ENCODE assay signal across 10 mouse cellular contexts in the genomic region with DNA sequence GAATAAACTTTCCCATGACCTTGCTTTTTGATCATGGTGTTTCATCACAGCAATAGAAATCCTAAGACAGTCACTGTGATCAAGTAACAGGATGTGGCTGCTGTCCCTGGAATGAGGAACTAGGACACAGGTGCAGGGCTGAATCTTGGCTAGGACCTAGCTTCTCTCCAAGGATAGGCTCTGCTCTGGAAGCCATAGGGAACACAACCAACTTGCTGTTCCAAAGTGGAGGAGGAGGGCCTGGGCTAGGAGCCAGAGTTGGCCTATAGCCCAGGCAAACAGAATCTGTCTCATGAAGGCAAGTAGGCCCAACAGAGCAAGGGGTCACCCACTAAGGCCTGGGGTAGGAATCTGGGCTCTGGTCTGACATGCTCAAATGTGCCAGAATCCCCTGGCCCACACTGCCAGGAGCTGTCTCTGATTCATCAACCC. TPM values are rescaled to one million over a fixed set of nuclear protein-coding genes. Genes with fewer than 3 reads are reported as not detected.
DNase-seq lines count a peak whose midpoint lies in the region; ATAC-seq and TF ChIP-seq lines count a peak whose summit lies in the region.
"Had no signal": no experiment of that assay in that cellular context is flagged by ENCODE, and none has a peak within 500 bp of the region (broad histone marks: within the 10 kb centered on the region; RNA-seq: fewer than 3 reads in every experiment).

No protein-coding gene starts in this region.

- peak overlapping the region; percentile 47 for H3K27ac ChIP-seq in liver, adult 2 months (replicated peaks; ENCODE audit: insufficient read depth, low read depth, low read length)
- H3K27ac ChIP-seq: kidney, postnatal 0 days; neural tube, embryonic 12.5 days had no signal

- H3K36me3 ChIP-seq in liver, adult 2 months (ENCODE audit: control insufficient read depth, insufficient read depth, low read length): no peaks in the 10 kb centered on the region
- H3K36me3 ChIP-seq: neural tube, embryonic 12.5 days had no signal

- peak; percentile 41; the same call in 1 of the 2 replicates for ATAC-seq in megakaryocyte, adult 5-6 weeks (ENCODE audit: poor library complexity, severe bottlenecking)

- H3K4me1 ChIP-seq in liver, adult 2 months (ENCODE audit: control insufficient read depth, insufficient read depth, low read length): peaks cover 13% of the 10 kb centered on the region; the same call in 1 of the 2 replicates
- H3K4me1 ChIP-seq: neural tube, embryonic 12.5 days had no signal

- H3K79me2 ChIP-seq in liver, adult 2 months (ENCODE audit: control insufficient read depth, insufficient read depth, low read length): no peaks in the 10 kb centered on the region

- no peaks in the 10 kb centered on the region for H3K27me3 ChIP-seq in liver, adult 2 months (ENCODE audit: control insufficient read depth, insufficient read depth, low read length)

- H3K9ac ChIP-seq in liver, adult 2 months (ENCODE audit: low read depth, low read length): no peak overlapping the region
- H3K9ac ChIP-seq: neural tube, embryonic 12.5 days had no signal

- DNase-seq in liver, adult 2 months (ENCODE audit: extremely low read depth, low read depth, low spot score): peak; percentile 90
- no peak for DNase-seq in liver
- peak; percentile 40 for DNase-seq in adrenal gland, postnatal 25 days
- peak; percentile 67 to 75 for DNase-seq in cerebellum, postnatal 36 days
- peak; percentile 58 to 64 for DNase-seq in kidney, adult 8-10 months
- no peak for DNase-seq in T-cell, adult 2 months (ENCODE audit: low spot score)
- no peak for DNase-seq in right cerebral cortex, adult 2 months (ENCODE audit: low spot score in 2 of 2)

- no peak for TF ChIP-seq CTCF in liver, adult 2 months (IDR thresholded peaks at IDR 0.05; ENCODE audit: low read depth, low read length)

- no peak for TF ChIP-seq POLR2A in liver, adult 2 months (IDR thresholded peaks at IDR 0.05; ENCODE audit: extremely low read depth, insufficient read depth, low read length)

- H3K4me3 ChIP-seq in liver, adult 2 months (ENCODE audit: insufficient read depth, low read depth, low read length): no peak overlapping the region
- H3K4me3 ChIP-seq: neural tube, embryonic 12.5 days had no signal

RNA-seq across cellular contexts. Expression of a gene that starts 6.2 kb away (rescaled TPM):
- 0.09 TPM in 1 of 2 replicates, not detected in the other for total RNA-seq in liver, adult 2 months (2014; rRNA removed)
- polyA plus RNA-seq in liver, adult 2 months (2012; rRNA removed): not detected in 2 replicates
- total RNA-seq in adrenal gland, postnatal 25 days (2021): not detected in 2 replicates
- not detected in 2 replicates for total RNA-seq in megakaryocyte, adult 5-6 weeks (2015)
- not detected in 2 replicates for total RNA-seq in megakaryocyte, adult 5-6 weeks (2017)
- polyA plus RNA-seq: kidney, postnatal 0 days; neural tube, embryonic 12.5 days had no signal

RNA-seq across cellular contexts. Expression of a gene that starts 8.7 kb away (rescaled TPM):
- total RNA-seq in liver, adult 2 months (2014; rRNA removed): 253 and 308 TPM in 2 replicates
- 357 and 830 TPM in 2 replicates for polyA plus RNA-seq in liver, adult 2 months (2012; rRNA removed)
- 34.2 and 41.5 TPM in 2 replicates for total RNA-seq in adrenal gland, postnatal 25 days (2021)
- 4.7 and 5.9 TPM in 2 replicates for total RNA-seq in megakaryocyte, adult 5-6 weeks (2015)
- total RNA-seq in megakaryocyte, adult 5-6 weeks (2017): 1.8 and 4.7 TPM in 2 replicates

RNA-seq across cellular contexts. Expression of a gene that starts 30.1 kb away (rescaled TPM):
- total RNA-seq in liver, adult 2 months (2014; rRNA removed): 458 and 622 TPM in 2 replicates
- 1,012 and 1,223 TPM in 2 replicates for polyA plus RNA-seq in liver, adult 2 months (2012; rRNA removed)
- 33.4 and 39.2 TPM in 2 replicates for total RNA-seq in adrenal gland, postnatal 25 days (2021)
- 0.78 TPM in 1 of 2 replicates, not detected in the other for total RNA-seq in megakaryocyte, adult 5-6 weeks (2015)
- not detected in 2 replicates for total RNA-seq in megakaryocyte, adult 5-6 weeks (2017)

RNA-seq across cellular contexts. Expression of a gene that starts 31.5 kb away (rescaled TPM):
- total RNA-seq in liver, adult 2 months (2014; rRNA removed): 211 and 380 TPM in 2 replicates
- 1,030 and 1,462 TPM in 2 replicates for polyA plus RNA-seq in liver, adult 2 months (2012; rRNA removed)
- total RNA-seq in adrenal gland, postnatal 25 days (2021): 287 and 343 TPM in 2 replicates
- total RNA-seq in megakaryocyte, adult 5-6 weeks (2015): 68.9 and 73.4 TPM in 2 replicates
- total RNA-seq in megakaryocyte, adult 5-6 weeks (2017): 87.4 and 123 TPM in 2 replicates

RNA-seq across cellular contexts. Expression of a gene that starts 47.3 kb away (rescaled TPM):
- total RNA-seq in liver, adult 2 months (2014; rRNA removed): 126 and 181 TPM in 2 replicates
- polyA plus RNA-seq in liver, adult 2 months (2012; rRNA removed): 198 and 213 TPM in 2 replicates
- total RNA-seq in adrenal gland, postnatal 25 days (2021): 21.4 and 24.9 TPM in 2 replicates
- 1.4 and 2.7 TPM in 2 replicates for total RNA-seq in megakaryocyte, adult 5-6 weeks (2015)
- 1.5 and 1.6 TPM in 2 replicates for total RNA-seq in megakaryocyte, adult 5-6 weeks (2017)

Comparison
In these comparisons a context has a peak if more than half of its experiments do, and no peak if none do; other contexts are left out.
1. DNase-seq: peak in liver, adult 2 months (single experiment), adrenal gland, postnatal 25 days (single experiment), cerebellum, postnatal 36 days (2 of 2) and kidney, adult 8-10 months (2 of 2); none in liver (single experiment), T-cell, adult 2 months (single experiment) and right cerebral cortex, adult 2 months (0 of 2).
2. RNA of a gene that starts 30.1 kb away (total RNA-seq): 458 to 622 TPM in liver, adult 2 months and 33.4 to 39.2 TPM in adrenal gland, postnatal 25 days; 0.78 TPM in megakaryocyte, adult 5-6 weeks; every median in the first group is over 10 times any median in the second.